Mouse (Mus musculus) spleen, adult 2 months (tissue): Measurements from ENCODE around the gene Prcc. TPM values are rescaled to one million over a fixed set of nuclear protein-coding genes. Genes with fewer than 3 reads are reported as not detected.

Experiments used
- DNase-seq, 2 experiments: peaks; one replicate each; pipeline versions ENCODE4 v3.0.0 to v3.0.0-alpha.2; 2012 to 2021; ENCODE audit warnings: low spot score in 2 of 2, low read depth in 1 of 2
- H3K27ac ChIP-seq: fragments of 200-500 bp; 2 replicates; pipeline ENCODE4 v1.5.1; 2012; ENCODE audit warnings: low read length, inconsistent platforms; ENCODE audit not compliant: insufficient read depth
- H3K27me3 ChIP-seq: fragments of 200-500 bp; 2 replicates; pipeline ENCODE4 v1.6.1; 2012; ENCODE audit warnings: mild to moderate bottlenecking, moderate library complexity, low read length, inconsistent platforms; ENCODE audit not compliant: control insufficient read depth, insufficient read depth
- H3K36me3 ChIP-seq: fragments of 200-500 bp; 2 replicates; pipeline ENCODE4 v1.6.1; 2012; ENCODE audit warnings: mild to moderate bottlenecking, low read length, inconsistent platforms; ENCODE audit not compliant: control insufficient read depth, insufficient read depth
- H3K4me1 ChIP-seq: fragments of 200-500 bp; 2 replicates; pipeline ENCODE4 v1.6.1; 2011; ENCODE audit warnings: inconsistent platforms; ENCODE audit not compliant: control insufficient read depth, insufficient read depth, insufficient read length
- H3K4me3 ChIP-seq: fragments of 200-500 bp; 2 replicates; pipeline ENCODE4 v1.5.1; 2011; ENCODE audit warnings: mild to moderate bottlenecking, inconsistent platforms; ENCODE audit not compliant: insufficient read depth, insufficient read length; ENCODE audit errors: extremely low read depth
- CTCF ChIP-seq: fragments of 200-500 bp; IDR thresholded peaks from 2 replicates; pipeline ENCODE4 v1.5.1; 2011; ENCODE audit warnings: mild to moderate bottlenecking, inconsistent platforms; ENCODE audit not compliant: insufficient read depth, insufficient read length, insufficient replicate concordance; ENCODE audit errors: extremely low read depth
- POLR2A ChIP-seq: fragments of 200-500 bp; IDR thresholded peaks from 2 replicates; pipeline ENCODE4 v1.6.1; 2011; ENCODE audit warnings: low read depth, low read length, inconsistent platforms
- WGBS: fragments of 180-500 bp; shearing (Covaris S2); methylation state at CpG from one replicate; pipeline ENCODE4 v1.1.7; 2018; 5-methylcytosine and 5-hydroxymethylcytosine counted together
- polyA plus RNA-seq: library from polyadenylated mRNA; depleted of rRNA; stranded (reverse); fragments of >200 nt; gene quantifications from 2 replicates; pipeline ENCODE4 v1.2.3, GENCODE M21; 2012; rRNA removed

Prcc gene
- polyA plus RNA-seq, 1 experiment: 23.3 TPM

GRCm38 (mm10) chr3:87812873-87813272 is 72.5 kb downstream of the Prcc start:
- no peak overlapping the region for H3K27ac ChIP-seq
- no peaks in the 10 kb centered on the region for H3K36me3 ChIP-seq
- H3K4me1 ChIP-seq: no peaks in the 10 kb centered on the region
- no peak for TF ChIP-seq CTCF
- TF ChIP-seq POLR2A: no peak
- no peak overlapping the region for H3K4me3 ChIP-seq
- DNase-seq: no peak
- WGBS: 67% methylated on average over 10 of the region's 10 CpGs
- peaks cover 5% of the 10 kb centered on the region; the same call in 1 of the 2 replicates for H3K27me3 ChIP-seq

GRCm38 (mm10) chr3:87812413-87812812 is 73.0 kb downstream of the Prcc start:
- Histone ChIP-seq H3K4me1 (no peaks in the 10 kb centered on the region), H3K27me3 (peaks cover 5% of the 10 kb centered on the region; the same call in 1 of the 2 replicates), H3K27ac (no peak overlapping the region), H3K4me3 (no peak overlapping the region), H3K36me3 (no peaks in the 10 kb centered on the region)
- no peak for DNase-seq
- 67% methylated on average over 4 of the region's 4 CpGs for WGBS
- TF ChIP-seq POLR2A (no peak), CTCF (no peak)

- WGBS: 81% methylated on average over 8 of the region's 8 CpGs
- Histone ChIP-seq H3K27me3 (peaks cover 5% of the 10 kb centered on the region; the same call in 1 of the 2 replicates), H3K27ac (no peak overlapping the region), H3K4me1 (no peaks in the 10 kb centered on the region), H3K36me3 (no peaks in the 10 kb centered on the region), H3K4me3 (no peak overlapping the region)
- TF ChIP-seq POLR2A: no peak
- TF ChIP-seq CTCF: no peak
- DNase-seq: no peak
Observed at GRCm38 (mm10) chr3:87811297-87811696, 74.1 kb downstream of the Prcc start.

GRCm38 (mm10) chr3:87809322-87809962 is 76.0 kb downstream of the Prcc start:
- H3K27ac ChIP-seq: no peak overlapping the region
- peaks cover 4% of the 10 kb centered on the region; the same call in 1 of the 2 replicates for H3K27me3 ChIP-seq
- no peak overlapping the region for H3K4me3 ChIP-seq
- 18% methylated on average over 28 of the region's 28 CpGs for WGBS
- no peaks in the 10 kb centered on the region for H3K4me1 ChIP-seq
- no peak for DNase-seq
- TF ChIP-seq POLR2A: no peak
- TF ChIP-seq CTCF: no peak
- H3K36me3 ChIP-seq: no peaks in the 10 kb centered on the region

Other genes starting within 250 kb of the Prcc start
- gene Lrrc71, start 137.0 kb downstream of the Prcc start, polyA plus RNA-seq: 0.09 and 0.25 TPM in 2 replicates
- gene Ntrk1, start 90.4 kb downstream of the Prcc start, polyA plus RNA-seq: 0.09 and 0.14 TPM in 2 replicates
- 0.25 and 0.42 TPM in 2 replicates for gene Insrr, start 88.7 kb downstream of the Prcc start, polyA plus RNA-seq
- gene Pear1, start 61.3 kb downstream of the Prcc start, polyA plus RNA-seq: 63.8 and 65.8 TPM in 2 replicates
- gene Sh2d2a, start 38.9 kb downstream of the Prcc start, polyA plus RNA-seq: 27.4 and 29.1 TPM in 2 replicates
- gene Hdgf, start 20.7 kb upstream of the Prcc start, polyA plus RNA-seq: 43.6 and 50.0 TPM in 2 replicates
- 24.3 and 34.6 TPM in 2 replicates for gene Mrpl24, start 33.9 kb upstream of the Prcc start, polyA plus RNA-seq
- gene Isg20l2, start 44.7 kb upstream of the Prcc start, polyA plus RNA-seq: 14.3 and 17.4 TPM in 2 replicates
- 35.6 and 36.7 TPM in 2 replicates for gene Rrnad1, start 45.1 kb upstream of the Prcc start, polyA plus RNA-seq
- gene Crabp2, start 63.1 kb upstream of the Prcc start, polyA plus RNA-seq: 0.08 TPM in 1 of 2 replicates, not detected in the other
- 1.2 and 1.7 TPM in 2 replicates for gene Nes, start 85.5 kb upstream of the Prcc start, polyA plus RNA-seq
- 0.11 TPM in 1 of 2 replicates, not detected in the other for gene Bcan, start 114.6 kb upstream of the Prcc start, polyA plus RNA-seq
- not detected in 2 replicates for gene Hapln2, start 142.0 kb upstream of the Prcc start, polyA plus RNA-seq
- 5.0 and 5.2 TPM in 2 replicates for gene Gpatch4, start 157.5 kb upstream of the Prcc start, polyA plus RNA-seq
- gene Naxe, start 172.9 kb upstream of the Prcc start, polyA plus RNA-seq: 30.0 and 32.1 TPM in 2 replicates
- gene Ttc24, start 192.7 kb upstream of the Prcc start, polyA plus RNA-seq: not detected in 2 replicates
- 4.3 and 5.0 TPM in 2 replicates for gene Iqgap3, start 196.4 kb upstream of the Prcc start, polyA plus RNA-seq